Mouse (Mus musculus) A20 (cell line): ENCODE results near the gene Apob.
"Not testable (repeated sequence)": the region's sequence is repeated elsewhere in the genome, so short reads cannot be mapped to it uniquely, and the experiment has no call there.

Experiments used
- DNase-seq: peaks from one replicate; pipeline ENCODE4 v3.0.0-alpha.2; 2011; ENCODE audit warnings: low read depth, low spot score

The Apob gene

GRCm38 (mm10) chr12:7977466-7978189 is at the start of gene Apob:
TSS of gene Apob (plus strand) at chr12:7977648.
- DNase-seq, result no peak

GRCm38 (mm10) chr12:7932405-7932920 is 45.0 kb upstream of the Apob start:
- DNase-seq, result no peak

GRCm38 (mm10) chr12:7950098-7950745 is 27.2 kb upstream of the Apob start:
- no peak for DNase-seq

- DNase-seq, result no peak
Measured at GRCm38 (mm10) chr12:7958851-7959250, 18.6 kb upstream of the Apob start.

- no peak for DNase-seq
Measured at GRCm38 (mm10) chr12:7959310-7959918, 18.0 kb upstream of the Apob start.

- DNase-seq, result no peak
Measured at GRCm38 (mm10) chr12:7962314-7962927, 15.0 kb upstream of the Apob start.

- DNase-seq, result no peak
Measured at GRCm38 (mm10) chr12:7967221-7967620, 10.2 kb upstream of the Apob start.

GRCm38 (mm10) chr12:7970301-7970700 is 7.1 kb upstream of the Apob start:
- no peak for DNase-seq

GRCm38 (mm10) chr12:7970817-7971216 is 6.6 kb upstream of the Apob start:
- no peak for DNase-seq

GRCm38 (mm10) chr12:7971736-7972135 is 5.7 kb upstream of the Apob start:
- DNase-seq, result no peak

GRCm38 (mm10) chr12:7973773-7974322 is 3.6 kb upstream of the Apob start:
- DNase-seq, result no peak

- peak; percentile 30 for DNase-seq
Measured at GRCm38 (mm10) chr12:7978190-7978884, 889 bp downstream of the Apob start.

GRCm38 (mm10) chr12:7984411-7984810 is 7.0 kb downstream of the Apob start:
- DNase-seq, result no peak

GRCm38 (mm10) chr12:7990804-7991203 is 13.4 kb downstream of the Apob start:
- peak; percentile 65 for DNase-seq

- DNase-seq, result no peak
Measured at GRCm38 (mm10) chr12:7991570-7991969, 14.1 kb downstream of the Apob start.

GRCm38 (mm10) chr12:8020931-8021330 is 43.5 kb downstream of the Apob start:
- no peak for DNase-seq

GRCm38 (mm10) chr12:8029520-8029919 is 52.1 kb downstream of the Apob start:
- DNase-seq, result no peak

GRCm38 (mm10) chr12:8030057-8030456 is 52.6 kb downstream of the Apob start:
- no peak for DNase-seq

GRCm38 (mm10) chr12:8031169-8031568 is 53.7 kb downstream of the Apob start:
- not testable (repeated sequence) for DNase-seq

- no peak for DNase-seq
Measured at GRCm38 (mm10) chr12:8031595-8032358, 54.3 kb downstream of the Apob start.
